Mouse (Mus musculus) lung, postnatal 14 days (tissue): ENCODE measurements around the gene Gm7030.
"Not testable (repeated sequence)": the region's sequence is repeated elsewhere in the genome, so short reads cannot be mapped to it uniquely, and the experiment has no call there.

Experiments
- DNase-seq: peaks from one replicate; pipeline ENCODE4 v3.0.0; 2021

The Gm7030 gene

DNA sequence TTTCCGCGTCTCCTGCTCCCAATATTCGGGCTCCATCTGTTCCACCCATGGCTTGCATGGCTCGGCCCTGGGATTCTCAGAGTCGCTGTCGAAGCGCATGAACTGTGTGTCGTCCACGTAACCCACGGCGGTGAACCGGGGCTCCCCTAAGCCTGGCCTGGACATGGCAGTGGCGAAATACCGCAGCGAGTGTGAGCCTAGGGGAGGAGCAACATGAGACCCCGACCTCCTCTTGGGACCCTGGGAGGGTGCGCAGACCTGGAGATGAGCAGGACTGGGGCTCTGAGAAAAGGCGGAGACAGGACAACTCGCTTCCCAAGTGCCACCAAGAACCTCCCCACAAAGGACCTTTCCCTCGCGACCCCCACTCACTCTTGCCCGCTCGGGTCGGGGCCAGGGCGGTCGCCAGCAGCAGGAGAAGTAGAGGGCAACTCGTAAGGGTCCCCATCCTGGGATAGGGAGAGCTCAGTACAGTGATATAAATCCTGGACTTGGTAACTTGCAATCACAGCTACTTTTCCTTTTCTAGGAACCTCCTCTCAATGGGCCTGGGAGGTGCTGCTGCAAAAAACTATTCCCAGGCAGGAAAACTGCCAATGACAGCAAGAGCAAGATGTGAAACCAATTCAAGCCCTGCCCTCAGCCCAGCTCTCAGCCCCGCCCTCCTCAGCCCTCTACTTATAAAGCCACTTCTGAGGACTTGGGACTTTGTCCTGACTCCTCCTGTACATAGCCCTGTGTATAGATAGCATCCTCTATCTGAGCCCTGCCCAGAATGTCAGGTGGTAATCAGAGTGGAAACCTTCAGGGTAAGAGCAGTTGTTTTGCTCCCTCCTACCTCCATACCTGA, at the start of gene Gm7030:
Gm7030 (minus strand) TSS at position 458 of the 850 bp plus-strand sequence.
- DNase-seq = peak; percentile 9

DNA sequence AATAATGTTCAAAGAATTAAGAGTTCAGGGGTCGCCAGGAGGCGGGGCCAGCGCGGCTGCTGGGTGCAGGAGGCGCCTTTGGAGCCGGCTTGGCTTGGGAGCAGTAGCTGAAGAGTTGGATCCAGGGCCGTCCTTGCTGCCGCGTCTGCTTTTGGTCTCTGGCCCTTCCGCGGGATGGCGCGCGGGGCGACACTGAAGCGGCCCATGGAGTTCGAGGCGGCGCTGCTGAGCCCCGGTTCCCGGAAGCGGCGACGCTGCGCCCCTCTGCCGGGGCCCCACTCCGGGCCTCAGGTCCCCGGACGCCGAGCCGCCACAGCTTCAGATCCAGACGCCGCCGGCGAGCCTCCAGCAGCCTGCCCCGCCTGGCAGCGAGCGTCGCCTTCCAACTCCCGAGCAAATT, 49.7 kb upstream of the Gm7030 start:
- peak; percentile 17 for DNase-seq

DNA sequence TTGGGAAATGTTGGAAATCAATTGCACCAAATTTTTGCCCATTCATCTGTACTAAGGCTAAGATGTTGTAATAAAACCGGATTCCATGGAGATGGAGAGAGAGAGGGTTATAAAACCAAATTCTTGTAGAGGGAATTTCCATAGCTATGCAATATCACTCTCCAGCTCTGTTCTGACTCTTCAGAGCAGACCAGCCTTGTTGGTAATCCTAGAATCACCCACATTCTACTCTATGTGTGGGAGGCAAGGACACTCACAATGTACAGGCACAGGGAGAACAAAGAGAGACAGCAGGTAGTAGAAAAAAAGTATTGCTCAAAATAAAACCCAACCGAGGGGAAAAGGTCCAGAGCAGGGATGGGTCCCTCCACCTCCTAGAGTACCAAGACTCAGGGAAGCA, 46.9 kb upstream of the Gm7030 start:
- DNase-seq = not testable (repeated sequence)

DNA sequence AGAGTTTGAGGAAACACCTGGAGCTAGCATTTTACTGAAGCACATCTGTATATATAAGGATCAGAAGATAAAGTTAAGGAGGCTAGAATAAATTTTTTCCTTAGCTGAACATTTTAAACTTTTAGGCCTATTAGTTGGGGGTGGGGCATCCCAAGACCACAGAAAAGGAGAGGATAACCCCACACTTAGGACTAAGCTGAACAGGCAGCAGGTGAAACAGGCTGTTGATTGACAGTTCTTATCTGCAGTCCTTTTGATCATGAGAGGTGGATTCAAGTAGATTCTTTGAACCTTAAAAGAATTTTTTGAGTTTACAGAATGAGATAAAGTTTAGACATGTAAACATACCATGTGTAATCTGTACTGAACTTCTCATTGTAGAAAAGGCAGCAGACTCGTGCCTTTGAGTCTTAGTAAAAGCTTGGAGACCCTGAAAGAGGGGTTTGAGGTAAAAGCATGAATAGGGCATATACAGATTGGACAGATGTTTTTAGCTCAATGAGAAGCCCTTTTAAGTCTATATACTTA, 41.1 kb upstream of the Gm7030 start:
- no peak for DNase-seq

DNA sequence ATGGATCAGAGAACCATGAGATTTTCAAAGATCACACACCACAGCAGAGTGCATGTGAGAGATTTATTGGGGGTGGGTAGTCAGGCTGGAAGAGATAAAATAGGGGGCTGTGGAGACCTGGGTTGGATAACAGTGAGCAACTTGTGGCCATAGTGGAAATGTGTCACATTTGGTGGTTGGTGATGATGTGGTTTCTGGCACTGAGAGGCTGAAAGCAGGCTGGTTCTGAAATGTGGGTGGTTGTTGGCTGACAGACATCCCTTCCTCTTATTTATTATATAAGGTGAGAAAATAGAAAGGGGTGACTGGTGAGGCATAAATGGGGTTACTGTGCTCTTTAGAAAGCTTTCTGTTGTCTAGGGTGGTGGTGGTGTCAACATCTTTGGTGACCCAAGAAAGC, 40.5 kb upstream of the Gm7030 start:
- DNase-seq = no peak

DNA sequence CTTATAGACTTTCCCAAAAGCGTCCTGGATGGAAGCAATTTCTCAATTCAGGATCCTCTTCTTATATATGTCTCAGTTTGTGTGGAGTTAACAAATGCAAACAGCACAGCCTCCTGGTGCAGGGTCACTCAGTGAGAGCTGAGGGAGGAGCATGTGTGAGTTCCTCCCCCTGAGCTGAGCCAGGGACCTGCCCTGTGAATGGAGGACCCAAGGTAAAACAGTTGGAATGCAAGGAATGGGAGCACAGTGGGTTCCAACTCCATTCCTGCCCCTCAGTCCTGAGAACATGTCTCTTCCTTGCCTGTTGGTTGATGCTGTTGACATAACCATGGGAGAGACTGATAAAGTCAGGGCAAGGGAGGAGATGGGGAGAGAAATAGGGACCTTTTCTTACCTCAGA, 39.9 kb upstream of the Gm7030 start:
- not testable (repeated sequence) for DNase-seq

DNA sequence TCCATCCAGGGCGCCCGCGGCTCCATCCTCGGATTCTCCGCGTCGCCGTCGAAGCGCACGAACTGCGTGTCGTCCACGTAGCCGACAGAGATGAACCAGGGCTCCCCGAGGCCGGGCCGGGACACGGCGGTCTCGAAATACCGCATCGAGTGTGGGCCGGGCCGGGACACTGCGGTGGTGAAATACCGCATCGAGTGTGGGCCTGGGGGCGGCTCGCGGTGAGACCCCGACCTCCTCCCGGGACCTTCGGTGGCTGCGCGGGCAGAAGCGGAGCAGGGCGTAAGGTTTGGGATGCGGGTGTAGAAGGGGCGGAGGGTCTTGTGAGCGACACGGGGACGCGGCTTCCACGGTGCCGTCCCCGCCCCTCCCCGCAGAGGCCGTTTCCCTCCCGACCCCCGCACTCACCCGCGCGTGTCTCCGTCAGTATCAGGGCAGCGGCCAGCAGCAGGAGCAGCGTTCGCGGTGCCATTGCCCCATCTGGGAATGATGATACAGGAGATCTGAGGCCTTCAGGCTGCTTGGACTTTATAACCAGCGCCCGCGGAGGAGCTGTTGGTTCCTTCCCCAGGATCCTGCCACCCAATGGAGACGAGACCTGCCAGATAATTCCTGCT, 38.9 kb upstream of the Gm7030 start, which contains the start of gene Gm8909:
Gm8909 (minus strand) TSS at position 499 of the 614 bp plus-strand sequence.
- no peak for DNase-seq

DNA sequence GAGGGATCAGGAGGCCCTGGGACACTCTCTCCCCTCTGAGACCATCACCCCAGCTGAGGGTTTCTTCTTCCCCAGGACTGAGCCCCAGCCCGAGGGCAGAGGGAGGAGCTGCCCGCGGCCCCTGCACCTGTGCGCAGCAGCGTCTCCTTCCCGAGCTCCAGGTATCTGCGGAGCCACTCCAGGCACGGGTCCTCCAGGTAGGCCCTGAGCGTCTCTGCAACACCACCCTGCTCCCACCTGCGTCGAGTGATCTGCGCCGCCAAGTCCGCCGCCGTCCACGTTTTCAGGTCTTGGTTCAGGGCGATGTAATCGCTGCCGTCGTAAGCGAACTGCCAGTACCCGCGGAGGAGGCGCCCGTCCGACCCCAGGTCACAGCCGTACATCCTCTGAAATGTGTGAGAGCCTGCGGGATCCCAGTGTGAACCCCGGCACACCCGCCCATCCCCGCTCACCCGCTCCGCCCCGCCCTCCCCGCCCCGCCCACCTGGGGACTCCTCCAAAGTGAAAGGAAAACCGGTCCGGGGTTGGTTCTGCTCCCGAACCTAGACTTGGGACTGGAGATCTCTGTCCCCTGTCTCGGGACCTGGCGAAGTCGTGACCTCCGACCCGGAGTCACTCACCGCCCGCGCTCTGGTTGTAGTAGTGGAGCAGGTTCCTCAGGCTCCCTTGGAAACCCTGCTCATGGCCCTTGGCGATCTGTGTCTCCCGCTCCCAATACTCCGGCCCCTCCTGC, 38.2 kb upstream of the Gm7030 start:
- DNase-seq = no peak

DNA sequence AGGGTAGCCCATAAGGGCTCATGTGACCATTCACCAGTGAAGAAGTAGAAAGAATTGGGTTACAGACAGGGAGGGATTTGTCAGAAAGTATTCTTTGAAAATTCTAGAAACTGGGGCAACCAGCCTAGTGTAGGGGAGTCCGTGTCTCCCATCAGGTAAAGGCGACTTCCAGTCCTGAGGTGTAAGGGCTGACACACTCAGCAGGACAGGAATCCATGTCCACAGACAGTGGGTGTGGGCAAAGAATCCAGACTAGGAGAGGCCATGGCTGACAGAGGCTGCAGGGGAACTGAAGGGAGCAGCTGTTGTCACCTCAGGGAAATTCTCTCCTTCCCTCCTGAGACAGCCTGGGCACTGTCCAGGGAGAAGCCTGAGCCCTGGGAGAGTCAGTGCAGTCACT, 37.7 kb upstream of the Gm7030 start:
- not testable (repeated sequence) for DNase-seq

DNA sequence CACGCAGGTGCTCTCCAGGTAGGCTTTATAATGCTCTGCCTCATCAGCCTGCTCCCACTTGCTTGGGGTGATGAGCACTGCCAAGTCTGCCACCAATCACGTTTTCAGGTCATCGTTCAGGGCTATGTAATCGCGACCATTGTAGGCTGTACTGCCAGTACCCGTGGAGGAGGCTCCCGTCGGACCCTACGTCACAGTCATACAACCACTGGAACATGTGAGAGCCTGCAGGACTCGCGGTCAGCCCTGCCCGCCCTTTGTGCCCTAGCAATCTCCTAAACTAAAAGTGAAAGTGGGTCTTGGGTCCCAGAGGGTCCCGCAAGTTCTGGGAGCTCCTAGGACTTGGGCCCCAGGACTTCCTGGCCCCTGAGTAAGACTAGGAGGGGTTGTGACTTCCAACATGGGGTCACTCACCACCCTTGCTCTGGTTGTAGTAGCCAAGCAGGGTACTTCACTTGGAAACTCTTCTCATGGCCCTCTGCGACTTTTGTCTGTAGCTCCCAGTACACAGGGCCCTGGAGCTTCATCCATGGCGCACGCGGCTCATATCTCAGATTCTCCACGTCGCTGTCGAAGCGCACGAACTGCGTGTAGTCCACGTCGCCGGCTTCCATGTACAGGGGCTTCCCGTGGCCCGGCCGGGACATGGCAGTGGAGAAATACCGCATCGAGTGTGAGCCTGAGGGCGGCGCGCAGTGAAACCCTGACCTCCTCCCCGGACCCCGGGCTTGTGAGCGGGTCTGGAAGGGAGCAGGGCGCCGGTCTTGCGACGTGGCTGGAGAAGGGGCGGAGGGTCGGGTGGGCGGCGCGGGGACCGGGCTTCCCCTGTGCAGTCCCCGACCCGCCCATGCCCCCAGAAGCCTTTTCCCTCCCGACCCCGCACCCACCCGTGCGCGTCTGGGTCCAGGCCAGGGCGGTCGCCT, 32.2 kb upstream of the Gm7030 start:
- DNase-seq = no peak

DNA sequence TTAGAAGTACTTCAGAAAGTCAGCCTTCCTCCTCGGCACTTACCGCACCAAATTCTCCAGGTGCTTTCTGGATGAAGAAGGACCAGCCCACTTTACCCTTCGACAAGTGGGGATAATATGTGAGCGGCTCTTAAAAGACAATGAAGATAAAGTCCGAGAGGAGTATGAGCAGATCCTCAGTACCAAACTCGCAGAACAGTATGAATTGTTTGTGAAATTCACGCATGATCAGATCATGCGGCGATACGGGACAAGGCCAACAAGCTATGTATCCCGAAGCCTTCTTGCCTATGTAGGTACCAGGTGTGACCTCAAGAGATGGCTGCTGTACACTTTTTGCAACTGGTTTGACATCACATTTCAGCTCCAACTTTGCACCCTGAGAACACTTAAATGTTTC, 29.0 kb upstream of the Gm7030 start:
- not testable (repeated sequence) for DNase-seq

DNA sequence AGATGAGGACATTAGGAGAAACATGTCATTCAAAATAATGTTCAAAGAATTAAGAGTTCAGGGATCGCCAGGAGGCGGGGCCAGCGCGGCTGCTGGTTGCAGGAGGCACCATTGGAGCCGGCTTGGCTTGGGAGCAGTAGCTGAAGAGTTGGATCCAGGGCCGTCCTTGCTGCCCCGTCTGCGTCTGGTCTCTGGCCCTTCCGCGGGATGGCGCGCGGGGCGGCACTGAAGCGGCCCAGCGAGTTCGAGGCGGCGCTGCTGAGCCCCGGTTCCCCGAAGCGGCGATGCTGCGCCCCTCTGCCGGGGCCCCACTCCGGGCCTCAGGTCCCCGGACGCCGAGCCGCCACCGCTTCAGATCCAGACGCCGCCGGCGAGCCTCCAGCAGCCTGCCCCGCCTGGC, 28.6 kb upstream of the Gm7030 start:
- peak; percentile 7 for DNase-seq

DNA sequence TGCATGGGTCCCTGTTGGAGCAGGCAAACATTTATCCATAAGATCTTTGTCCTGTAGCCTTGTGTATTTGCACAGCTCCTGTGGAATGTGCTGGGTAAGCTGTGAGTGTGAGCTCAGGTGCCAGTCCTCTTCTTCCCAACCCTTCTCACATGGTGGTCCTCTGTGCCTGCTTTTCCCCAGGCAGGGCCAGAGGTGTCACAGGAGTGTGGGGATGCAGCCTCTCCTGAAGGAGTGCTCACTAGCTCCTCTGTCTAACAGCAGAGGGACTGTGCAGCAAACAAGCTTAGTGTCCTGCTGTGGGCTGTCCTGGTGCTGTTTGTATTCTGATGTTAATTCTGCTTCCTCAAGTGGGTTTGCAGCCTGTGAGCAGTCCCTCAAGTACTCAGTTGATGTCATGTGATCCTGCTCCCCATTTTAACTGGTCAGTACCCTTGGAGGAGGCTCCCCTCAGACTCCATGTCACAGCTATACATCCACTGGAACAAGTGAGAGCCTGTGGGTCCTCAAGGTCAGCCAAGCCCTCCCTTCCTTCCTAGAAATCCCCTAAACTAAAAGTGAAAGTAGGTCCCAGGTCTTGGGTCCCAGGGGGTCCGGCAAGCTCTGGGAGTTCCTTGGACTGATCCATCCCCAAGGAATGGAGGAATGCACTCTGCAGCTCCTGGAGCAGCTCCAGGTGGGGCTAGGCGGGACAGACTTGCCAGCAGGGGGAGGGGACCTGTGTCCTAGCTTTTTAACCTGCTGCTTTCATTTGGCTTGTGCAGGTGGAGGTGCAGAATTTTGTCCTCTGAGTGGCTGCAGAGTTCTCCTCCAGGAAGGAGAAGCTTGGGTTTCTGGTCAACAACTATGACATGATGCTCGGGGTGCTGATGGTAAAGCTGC, 25.3 kb upstream of the Gm7030 start:
- no peak for DNase-seq

DNA sequence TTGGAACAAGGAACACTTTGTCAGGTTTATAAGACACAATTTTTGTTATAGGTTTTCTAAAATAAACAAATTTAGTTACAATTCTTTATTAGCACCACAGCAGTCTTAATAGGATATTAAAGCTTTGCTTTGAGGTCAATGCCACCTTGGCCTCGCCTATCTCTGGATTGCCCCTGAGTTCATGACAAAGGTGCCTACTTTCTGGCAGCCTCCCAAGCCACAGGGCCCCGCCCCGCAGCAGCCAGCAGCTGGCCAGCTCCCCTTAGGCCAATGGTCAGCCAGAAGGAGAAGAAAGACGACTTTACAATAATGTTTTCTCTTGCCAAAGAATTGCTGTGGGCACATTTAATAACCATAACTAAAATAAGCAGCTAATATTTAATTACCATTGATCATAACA, 22.0 kb upstream of the Gm7030 start:
- not testable (repeated sequence) for DNase-seq

DNA sequence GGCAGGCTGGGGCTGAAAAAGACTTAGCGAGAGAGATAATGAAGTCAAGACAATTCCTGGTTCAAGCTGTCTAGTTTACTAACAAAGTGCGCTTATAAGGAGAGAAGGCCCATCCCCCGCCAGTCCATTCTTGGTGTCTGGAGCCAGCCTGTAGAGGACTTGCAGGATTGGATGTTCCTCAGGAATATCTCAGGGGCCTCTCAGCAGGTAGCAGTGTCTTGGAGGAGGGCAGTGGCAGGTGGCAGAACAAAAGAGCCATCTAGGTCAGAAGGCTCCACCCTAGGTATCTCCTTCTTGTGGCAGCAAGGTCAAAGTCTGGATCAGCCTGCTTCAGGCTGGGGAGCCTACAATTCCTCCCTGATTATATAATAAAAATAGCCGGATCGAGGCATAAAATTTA, 19.2 kb upstream of the Gm7030 start:
- not testable (repeated sequence) for DNase-seq

DNA sequence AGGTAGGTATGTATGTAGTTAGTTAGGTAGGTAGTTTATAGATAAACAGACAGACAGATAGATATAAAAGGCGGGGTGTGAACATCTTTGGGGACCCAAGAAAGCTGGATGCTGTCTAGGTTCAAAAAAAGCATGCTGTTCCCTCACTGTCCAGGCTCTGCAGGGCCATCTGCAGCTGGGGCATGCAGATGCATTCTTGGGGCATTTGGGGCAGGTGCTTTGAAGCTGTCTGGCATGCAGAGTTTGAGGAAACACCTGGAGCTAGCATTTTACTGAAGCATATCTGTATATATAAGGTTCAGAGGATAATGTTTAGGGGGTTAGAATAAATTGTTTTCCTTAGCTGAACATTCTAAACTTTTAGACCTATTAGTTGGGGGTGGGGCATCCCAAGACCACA, 17.7 kb upstream of the Gm7030 start:
- not testable (repeated sequence) for DNase-seq

DNA sequence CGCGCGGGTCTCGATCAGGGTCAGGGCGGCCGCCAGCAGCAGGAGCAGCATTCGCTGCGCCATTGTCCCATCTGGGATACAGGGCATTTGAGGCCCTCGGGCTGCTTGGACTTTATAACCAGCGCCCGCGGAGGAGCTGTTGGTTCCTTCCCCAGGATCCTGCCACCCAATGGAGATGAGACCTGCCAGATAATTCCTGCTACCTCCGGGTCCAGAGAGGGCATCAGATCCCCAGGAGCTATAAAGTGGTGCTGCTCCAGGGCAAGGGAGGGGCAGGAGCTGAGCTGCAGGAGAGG, 16.6 kb upstream of the Gm7030 start:
- DNase-seq = not testable (repeated sequence)

DNA sequence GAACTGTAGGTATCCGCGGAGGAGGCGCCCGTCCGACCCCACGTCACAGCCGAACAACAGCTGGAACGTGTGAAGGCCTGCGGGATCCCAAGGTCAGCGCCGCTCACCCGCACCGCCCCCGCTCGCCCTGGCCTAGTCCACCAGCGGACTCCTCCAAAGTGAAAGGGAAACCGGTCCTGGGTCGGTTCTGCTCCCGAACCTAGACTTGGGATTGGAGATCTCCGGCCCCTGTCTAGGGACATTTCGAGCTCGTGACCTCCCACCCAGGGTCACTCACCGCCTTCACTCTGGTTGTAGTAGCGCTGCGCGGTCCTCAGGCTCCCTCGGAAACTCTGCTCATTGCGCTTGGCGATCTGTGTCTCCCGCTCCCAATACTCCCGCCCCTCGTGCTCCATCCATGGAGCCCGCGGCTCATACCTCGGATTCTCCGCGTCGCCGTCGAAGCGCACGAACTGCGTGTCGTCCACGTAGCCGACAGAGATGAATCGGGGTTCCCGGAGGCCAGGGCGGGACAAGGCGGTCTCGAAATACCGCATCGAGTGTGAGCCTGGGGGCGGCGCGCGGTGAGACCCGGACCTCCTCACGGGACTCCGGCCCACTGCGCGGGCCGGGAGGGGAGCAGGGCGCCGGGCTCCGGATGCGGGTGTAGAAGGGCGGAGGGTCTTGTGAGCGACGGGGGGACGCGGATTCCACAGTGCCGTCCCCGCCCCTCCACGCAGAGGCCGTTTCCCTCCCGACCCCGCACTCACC, 16.1 kb upstream of the Gm7030 start:
- DNase-seq = no peak

DNA sequence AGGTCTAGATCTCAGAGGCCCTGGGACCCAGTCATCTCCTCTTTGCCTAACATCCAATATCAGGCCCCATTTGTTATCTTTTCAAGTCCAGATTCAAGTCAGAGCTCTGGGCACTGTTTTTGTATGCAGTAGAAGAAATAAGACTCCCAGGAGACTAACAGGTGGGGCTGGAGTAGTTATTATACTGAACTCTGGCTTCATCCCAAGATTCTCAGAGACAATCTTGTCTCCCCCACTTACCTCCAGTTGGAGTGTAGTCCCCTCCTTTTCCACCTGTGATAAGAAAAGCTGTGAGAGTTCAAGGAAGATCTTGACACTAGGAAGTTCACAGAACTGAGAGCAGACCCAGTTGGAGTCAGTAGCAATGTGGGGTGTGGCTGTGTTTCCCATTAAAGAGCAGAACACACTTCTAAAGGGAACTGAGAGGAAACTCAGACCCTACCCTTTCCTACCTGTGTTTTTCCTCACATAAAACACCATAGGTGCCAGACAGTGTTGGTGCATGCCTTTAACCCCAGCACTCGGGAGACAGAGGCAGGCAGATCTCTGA, 7.1 kb upstream of the Gm7030 start:
- not testable (repeated sequence) for DNase-seq
